Mouse (Mus musculus) bone marrow, adult 2 months (tissue): ENCODE results near the gene Coa3.

Source experiments
- CTCF ChIP-seq: fragments of 200-500 bp; IDR thresholded peaks from 2 replicates; pipeline ENCODE4 v1.5.1; 2011; ENCODE audit warnings: low read length, control low read depth; ENCODE audit not compliant: control insufficient read depth, insufficient read depth
- POLR2A ChIP-seq: fragments of 200-500 bp; IDR thresholded peaks from 2 replicates; pipeline ENCODE4 v1.6.1; 2011; ENCODE audit warnings: low read depth, mild to moderate bottlenecking, control low read depth, low read length, borderline replicate concordance; ENCODE audit not compliant: control insufficient read depth

DNA sequence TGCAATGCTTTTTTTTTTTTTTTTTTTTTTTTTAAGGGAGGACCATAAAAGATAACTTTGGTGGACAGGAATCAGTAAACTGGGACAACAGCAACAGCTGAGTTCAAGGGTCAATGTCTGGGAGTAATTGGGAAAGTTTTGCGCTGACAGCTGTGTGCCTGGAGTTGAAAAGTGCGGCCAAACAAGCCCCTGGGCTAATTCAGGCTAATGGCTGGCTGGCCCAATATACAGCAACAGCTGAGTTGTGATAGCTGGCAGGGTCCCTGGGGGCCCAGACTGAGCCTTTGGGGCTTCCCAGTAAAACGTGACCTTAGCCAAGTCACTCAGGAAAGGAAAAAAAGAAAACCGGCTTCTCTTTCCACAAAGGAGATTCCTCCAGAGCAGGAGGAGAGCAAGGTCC lies 33.8 kb downstream of the Coa3 start:
- no peak for TF ChIP-seq POLR2A
- no peak for TF ChIP-seq CTCF
